Mouse (Mus musculus) heart, adult 2 months (tissue): ENCODE results near the gene Gm45337.

Source experiments
- CTCF ChIP-seq: fragments of 200-600 bp; IDR thresholded peaks from 2 replicates; pipeline ENCODE4 v1.8.1; 2022; ENCODE audit warnings: antibody characterized with exemption, mild to moderate bottlenecking, moderate library complexity
- EP300 ChIP-seq: fragments of 200-500 bp; IDR thresholded peaks from 2 replicates; pipeline ENCODE4 v1.6.1; 2011; ENCODE audit warnings: low read depth, low read length, control low read depth; ENCODE audit not compliant: insufficient read depth
- POLR2A ChIP-seq: fragments of 200-500 bp; IDR thresholded peaks from 2 replicates; pipeline ENCODE4 v1.6.1; 2011; ENCODE audit warnings: mild to moderate bottlenecking, low read depth, low read length, control low read depth; ENCODE audit not compliant: insufficient read depth

DNA sequence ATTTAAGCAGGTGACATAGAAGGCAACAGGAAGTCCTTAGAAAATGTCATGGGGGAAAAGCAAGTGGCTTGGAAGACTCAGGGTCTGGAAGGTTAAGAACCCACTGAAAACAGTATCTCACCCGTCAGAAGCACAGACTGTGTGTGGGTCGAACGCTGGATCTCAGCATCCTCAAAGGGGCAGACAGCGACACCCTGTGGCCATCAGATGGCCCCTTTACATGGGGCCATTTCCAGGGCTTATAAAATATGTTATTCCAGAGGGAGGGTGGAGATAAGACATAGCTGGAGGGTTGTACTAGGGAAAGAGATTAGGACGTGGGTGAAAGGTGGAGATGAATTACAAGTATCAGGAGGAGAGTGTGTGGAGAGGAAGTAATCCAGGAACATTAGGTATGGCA lies 24.8 kb downstream of the Gm45337 start:
- TF ChIP-seq CTCF (peak; percentile 62), POLR2A (no peak), EP300 (no peak)
